Mouse (Mus musculus): ENCODE results near the gene Myo10.

GRCm38 (mm10) chr15:25779522-25780191, 157.3 kb downstream of the Myo10 start:
- no peak for TF ChIP-seq CTCF (IDR thresholded peaks at IDR 0.05; ENCODE audit: low read depth)
- TF ChIP-seq EP300 (IDR thresholded peaks at IDR 0.05; ENCODE audit: low read depth), result no peak
